Mouse (Mus musculus) cortical plate, adult 2 months (tissue): ENCODE measurements around the gene Epha7.

Experiments used
- CTCF ChIP-seq: fragments of 200-500 bp; IDR thresholded peaks from 2 replicates; pipeline ENCODE4 v1.5.1; 2011; ENCODE audit warnings: mild to moderate bottlenecking, control low read depth, low read length; ENCODE audit not compliant: insufficient read depth; ENCODE audit errors: extremely low read depth
- POLR2A ChIP-seq: fragments of 200-500 bp; IDR thresholded peaks from 2 replicates; pipeline ENCODE4 v1.6.1; 2011; ENCODE audit warnings: mild to moderate bottlenecking, low read length, control low read depth; ENCODE audit not compliant: insufficient read depth; ENCODE audit errors: extremely low read depth

GRCm38 (mm10) chr4:28899373-28899772 lies 86.4 kb downstream of the Epha7 start:
- no peak for TF ChIP-seq POLR2A
- no peak for TF ChIP-seq CTCF
